Comparison of ENCODE assay signal across 21 mouse cellular contexts in genomic region chr3:117010182-117010581, GRCm38 (mm10). TPM values are rescaled to one million over a fixed set of nuclear protein-coding genes. Genes with fewer than 3 reads are reported as not detected.
"Had no signal": no experiment of that assay in that cellular context is flagged by ENCODE, and none has a peak within 500 bp of the region (broad histone marks: within the 10 kb centered on the region; RNA-seq: fewer than 3 reads in every experiment).

No protein-coding gene starts in this region.

- H3K4me3 ChIP-seq: midbrain, embryonic 10.5 days; midbrain, embryonic 12.5 days; midbrain, embryonic 15.5 days; neural tube, embryonic 12.5 days; stomach, embryonic 15.5 days had no signal

- H3K27ac ChIP-seq: midbrain, embryonic 10.5 days; midbrain, embryonic 12.5 days; midbrain, embryonic 15.5 days; neural tube, embryonic 12.5 days; stomach, embryonic 15.5 days; stomach, postnatal 0 days had no signal

- H3K4me2 ChIP-seq: lung, embryonic 14.5 days; midbrain, embryonic 12.5 days; midbrain, embryonic 15.5 days; neural tube, embryonic 12.5 days; stomach, embryonic 15.5 days had no signal

- DNase-seq: lung, adult 18-20 months; lung, embryonic 14.5 days; lung, postnatal 10 days; lung, postnatal 4 days; right cerebral cortex, postnatal 14 days; thymus, adult 2 months; thymus, postnatal 25 days; thymus, postnatal 4 days had no signal

- H3K9me3 ChIP-seq: midbrain, embryonic 10.5 days; midbrain, embryonic 12.5 days; midbrain, embryonic 15.5 days; neural tube, embryonic 12.5 days; stomach, embryonic 15.5 days had no signal

- H3K36me3 ChIP-seq: midbrain, embryonic 10.5 days; midbrain, embryonic 12.5 days; midbrain, embryonic 15.5 days; neural tube, embryonic 12.5 days; stomach, embryonic 15.5 days had no signal

- ATAC-seq: midbrain, embryonic 15.5 days had no signal

- H3K9ac ChIP-seq: lung, embryonic 14.5 days; midbrain, embryonic 12.5 days; midbrain, embryonic 15.5 days; neural tube, embryonic 12.5 days; stomach, embryonic 15.5 days had no signal

- H3K27me3 ChIP-seq: midbrain, embryonic 12.5 days; midbrain, embryonic 15.5 days; neural tube, embryonic 12.5 days; stomach, embryonic 15.5 days had no signal

- H3K4me1 ChIP-seq: midbrain, embryonic 10.5 days; midbrain, embryonic 12.5 days; midbrain, embryonic 15.5 days; neural tube, embryonic 12.5 days; stomach, embryonic 15.5 days had no signal

RNA-seq across cellular contexts. Expression of gene Palmd, which starts 41.4 kb away (rescaled TPM):
- total RNA-seq: megakaryocyte, adult 5-6 weeks; megakaryocyte-erythroid progenitor cell, adult 5-6 weeks; neutrophil, adult 5-6 weeks had no signal

RNA-seq across cellular contexts. Expression of gene 4930455H04Rik, which starts 42.1 kb away (rescaled TPM):
- total RNA-seq: megakaryocyte, adult 5-6 weeks; megakaryocyte-erythroid progenitor cell, adult 5-6 weeks; neutrophil, adult 5-6 weeks had no signal
- polyA plus RNA-seq: lung, embryonic 14.5 days; lung, embryonic 16.5 days; midbrain, embryonic 10.5 days; midbrain, embryonic 12.5 days; midbrain, embryonic 15.5 days; neural tube, embryonic 12.5 days; neural tube, embryonic 14.5 days; spleen, adult 2 months; stomach, embryonic 15.5 days; thymus, adult 2 months; urinary bladder, adult 2 months had no signal
